Mouse (Mus musculus) layer of hippocampus, postnatal 10 days (tissue): ENCODE measurements around the gene Ddx21. TPM values are rescaled to one million over a fixed set of nuclear protein-coding genes. Genes with fewer than 3 reads are reported as not detected.

Source experiments
- total RNA-seq, 2 experiments: library from RNA; stranded (reverse); gene quantifications; 2 replicates each; pipeline ENCODE4 v1.2.3; 2021

Gene Ddx21
- total RNA-seq, 2 experiments from 2014 or later = 34.9 to 35.0 TPM

Other genes with a start within 250 kb of the Ddx21 start
- gene Hk1, start 222.4 kb downstream of the Ddx21 start, total RNA-seq = 100 to 1,000 TPM; 280 to 294 TPM
- gene Hkdc1, start 179.8 kb downstream of the Ddx21 start, total RNA-seq = 1 to 10 TPM; 5.0 to 6.4 TPM
- 1 to 10 TPM; 1.7 to 2.1 TPM for gene 4930507D05Rik, start 152.8 kb downstream of the Ddx21 start, total RNA-seq
- gene Supv3l1, start 152.5 kb downstream of the Ddx21 start, total RNA-seq = 10 to 100 TPM; 22.1 to 23.7 TPM
- gene Vps26a, start 115.5 kb downstream of the Ddx21 start, total RNA-seq = 10 to 100 TPM; 37.2 to 41.1 TPM
- gene Srgn, start 74.8 kb downstream of the Ddx21 start, total RNA-seq = 10 to 100 TPM in 1 of 2 experiments, 1 to 10 TPM in 1; 9.3 to 10.3 TPM
- gene Kif1bp, start 23.8 kb downstream of the Ddx21 start, total RNA-seq = 100 to 1,000 TPM; 140 to 141 TPM
- 10 to 100 TPM; 78.5 to 86.4 TPM for gene Ddx50, start 48.9 kb upstream of the Ddx21 start, total RNA-seq
- gene Stox1, start 123.8 kb upstream of the Ddx21 start, total RNA-seq = 1 to 10 TPM; 3.2 to 3.5 TPM
- 10 to 100 TPM; 55.2 to 71.8 TPM for gene Ccar1, start 190.0 kb upstream of the Ddx21 start, total RNA-seq